Mouse (Mus musculus): ENCODE results near the gene Map2k3. TPM values are rescaled to one million over a fixed set of nuclear protein-coding genes. Genes with fewer than 3 reads are reported as not detected.

Gene Map2k3
- 66.1 and 127 TPM in 2 replicates for polyA plus RNA-seq (2012; ENCODE audit: low replicate concordance)

DNA sequence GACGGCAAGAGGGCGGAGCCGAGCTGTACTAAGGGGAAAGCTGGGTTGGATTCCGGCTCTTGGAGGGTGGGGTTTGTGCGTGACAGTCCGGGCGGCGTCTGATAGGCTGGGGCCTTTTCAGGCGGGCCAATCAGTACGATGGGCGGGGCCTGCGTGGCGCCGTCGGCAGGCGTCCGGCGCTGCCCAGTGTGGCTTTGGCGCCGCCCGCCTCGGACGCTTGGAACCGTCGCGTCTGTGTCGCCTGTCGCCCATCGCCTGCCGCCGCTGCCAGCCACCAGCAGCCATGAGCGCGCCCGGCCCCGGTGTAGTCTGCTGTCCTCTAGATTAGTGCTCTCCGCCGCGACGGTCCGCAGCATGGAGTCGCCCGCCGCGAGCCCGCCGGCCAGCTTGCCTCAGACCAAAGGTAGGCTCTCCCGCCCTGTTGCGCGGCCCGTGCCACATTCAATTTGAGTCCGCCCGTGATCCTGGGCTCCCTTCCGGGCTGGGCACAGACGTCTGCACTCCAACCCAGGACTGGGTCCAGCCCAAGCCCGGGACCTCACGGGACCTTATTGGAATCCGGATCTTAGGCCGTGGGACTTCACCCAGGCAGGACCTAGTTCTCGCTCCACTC, at the start of gene Map2k3:
Map2k3 (plus strand) TSS at position 165 of the 613 bp plus-strand sequence.

DNA sequence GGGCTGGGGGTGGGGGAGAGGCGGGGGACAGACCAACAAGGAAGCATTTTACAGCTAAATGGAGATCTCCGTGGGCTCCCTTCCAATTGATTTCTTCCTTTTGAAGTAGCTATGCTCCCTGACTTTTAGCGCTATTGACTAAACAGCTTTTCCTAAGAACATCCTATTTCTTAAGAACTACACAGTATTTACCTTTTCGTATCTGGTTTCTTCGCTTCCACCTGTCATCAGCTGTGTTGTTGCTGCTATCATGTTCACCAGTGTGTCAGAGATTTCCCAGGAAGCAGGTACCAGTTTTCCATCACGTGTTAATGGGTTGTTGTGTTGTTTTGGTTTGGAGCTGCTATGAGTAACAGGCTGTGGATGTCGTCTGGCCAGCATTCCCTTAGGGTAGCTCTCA, 17.3 kb upstream of the Map2k3 start, which contains the start of gene Natd1:
Natd1 (minus strand) TSS at position 260 of the 400 bp plus-strand sequence.

Other genes with a start within 250 kb of the Map2k3 start
- 25.0 and 31.4 TPM in 2 replicates for gene Llgl1, start 232.3 kb upstream of the Map2k3 start, polyA plus RNA-seq (2012; ENCODE audit: low replicate concordance)
- gene Flii, start 204.8 kb upstream of the Map2k3 start, polyA plus RNA-seq (2012; ENCODE audit: low replicate concordance), result 56.8 and 278 TPM in 2 replicates
- 31.6 and 47.4 TPM in 2 replicates for gene Mief2, start 203.6 kb upstream of the Map2k3 start, polyA plus RNA-seq (2012; ENCODE audit: low replicate concordance)
- gene Top3a, start 154.7 kb upstream of the Map2k3 start, polyA plus RNA-seq (2012; ENCODE audit: low replicate concordance), result 2.6 and 7.7 TPM in 2 replicates
- gene Smcr8, start 154.5 kb upstream of the Map2k3 start, polyA plus RNA-seq (2012; ENCODE audit: low replicate concordance), result 3.0 and 4.3 TPM in 2 replicates
- 0.80 and 1.1 TPM in 2 replicates for gene Shmt1, start 120.3 kb upstream of the Map2k3 start, polyA plus RNA-seq (2012; ENCODE audit: low replicate concordance)
- gene Dhrs7b, start 101.4 kb upstream of the Map2k3 start, polyA plus RNA-seq (2012; ENCODE audit: low replicate concordance), result 0.88 and 3.1 TPM in 2 replicates
- 11.3 and 11.7 TPM in 2 replicates for gene Tmem11, start 52.8 kb upstream of the Map2k3 start, polyA plus RNA-seq (2012; ENCODE audit: low replicate concordance)
- 6.7 and 31.1 TPM in 2 replicates for gene Natd1, start 17.3 kb upstream of the Map2k3 start, polyA plus RNA-seq (2012; ENCODE audit: low replicate concordance)
- not detected in 2 replicates for gene Kcnj12, start 90.5 kb downstream of the Map2k3 start, polyA plus RNA-seq (2012; ENCODE audit: low replicate concordance)
- gene Tnfrsf13b, start 194.7 kb downstream of the Map2k3 start, polyA plus RNA-seq (2012; ENCODE audit: low replicate concordance), result 524 and 887 TPM in 2 replicates
- 20.9 and 27.6 TPM in 2 replicates for gene Usp22, start 243.0 kb downstream of the Map2k3 start, polyA plus RNA-seq (2012; ENCODE audit: low replicate concordance)

Data from hematopoietic multipotent progenitor cell, adult 10-12 weeks (in vitro differentiated cells).